Mouse (Mus musculus) midbrain, embryonic 14.5 days (tissue): ENCODE data around the gene B3galnt2. TPM values are rescaled to one million over a fixed set of nuclear protein-coding genes. Genes with fewer than 3 reads are reported as not detected.
"Not testable (repeated sequence)": the region's sequence is repeated elsewhere in the genome, so short reads cannot be mapped to it uniquely, and the experiment has no call there.

Experiments used
- ATAC-seq: fragments of 200-750 bp; cut with Nextera tagmentation; 2 replicates; pipeline ENCODE4 v1.8.0; 2017; ENCODE audit warnings: moderate number of reproducible peaks, moderate library complexity; ENCODE audit not compliant: low FRiP score, low TSS enrichment
- DNase-seq: peaks from one replicate; pipeline ENCODE4 v3.0.0-alpha.2; 2015
- H3K27ac ChIP-seq: fragments of 300-500 bp; sonication (generic); replicated peaks from 2 replicates; pipeline ENCODE4 v1.5.1; 2014; ENCODE audit warnings: mild to moderate bottlenecking, low read depth, low read length, moderate library complexity
- H3K27me3 ChIP-seq: fragments of 300-500 bp; sonication (generic); 2 replicates; pipeline ENCODE4 v1.6.1; 2014; ENCODE audit warnings: low read length, control low read depth, mixed read lengths; ENCODE audit not compliant: control insufficient read depth, insufficient read depth
- H3K36me3 ChIP-seq: fragments of 300-500 bp; sonication (generic); 2 replicates; pipeline ENCODE4 v1.6.1; 2014; ENCODE audit warnings: low read length, control low read depth; ENCODE audit not compliant: control insufficient read depth, insufficient read depth
- H3K4me1 ChIP-seq: fragments of 300-500 bp; sonication (generic); 2 replicates; pipeline ENCODE4 v1.6.1; 2014; ENCODE audit warnings: mild to moderate bottlenecking, antibody characterized with exemption, low read length, control low read depth; ENCODE audit not compliant: control insufficient read depth, insufficient read depth
- H3K4me2 ChIP-seq: fragments of 300-500 bp; sonication (generic); 2 replicates; pipeline ENCODE4 v1.6.1; 2014; ENCODE audit warnings: mild to moderate bottlenecking, low read length, moderate library complexity
- H3K4me3 ChIP-seq: fragments of 300-500 bp; sonication (generic); replicated peaks from 2 replicates; pipeline ENCODE4 v1.5.1; 2014; ENCODE audit warnings: low read depth, low read length
- H3K9ac ChIP-seq: fragments of 300-500 bp; sonication (generic); replicated peaks from 2 replicates; pipeline ENCODE4 v1.6.1; 2014; ENCODE audit warnings: mild to moderate bottlenecking, low read length, moderate library complexity
- H3K9me3 ChIP-seq: fragments of 300-500 bp; sonication (generic); 2 replicates; pipeline ENCODE4 v1.6.1; 2016; ENCODE audit warnings: low read length, control low read depth, mixed read lengths; ENCODE audit not compliant: control insufficient read depth
- WGBS: fragments of 180-500 bp; shearing (Covaris S2); extraction: QIAGEN DNeasy Blood & Tissue Kit; methylation state at CpG from one replicate; pipeline ENCODE4 v1.1.7; 2014; 5-methylcytosine and 5-hydroxymethylcytosine counted together
- polyA plus RNA-seq: library from polyadenylated mRNA; unstranded; fragments of >200 nt; fragmentation: Nextera tagmentation; extraction: Ambion mirVana; gene quantifications from 2 replicates; pipeline ENCODE4 v1.2.1, GENCODE M21; 2014

Gene B3galnt2
- polyA plus RNA-seq, 1 experiment from 2014 or later, result 20.6 TPM

- 66% methylated on average over 19 of the region's 19 CpGs for WGBS
- Histone ChIP-seq H3K9me3 (no peaks in the 10 kb centered on the region), H3K27ac (no peak overlapping the region), H3K9ac (no peak overlapping the region), H3K4me2 (no peak overlapping the region), H3K36me3 (peaks cover 6% of the 10 kb centered on the region; the same call in 1 of the 2 replicates), H3K4me3 (no peak overlapping the region), H3K27me3 (no peaks in the 10 kb centered on the region), H3K4me1 (no peaks in the 10 kb centered on the region)
- DNase-seq, result no peak
- ATAC-seq, result no peak
Measured at GRCm38 (mm10) chr13:13965388-13965964, 11.2 kb downstream of the B3galnt2 start.

- DNase-seq (no peak), ATAC-seq (no peak)
- no peaks in the 10 kb centered on the region for H3K9me3 ChIP-seq
- H3K36me3 ChIP-seq, result peaks cover 7% of the 10 kb centered on the region; the same call in 1 of the 2 replicates
- no peaks in the 10 kb centered on the region for H3K4me1 ChIP-seq
- 94% methylated on average over 4 of the region's 4 CpGs for WGBS
- H3K4me2 ChIP-seq, result no peak overlapping the region
- no peaks in the 10 kb centered on the region for H3K27me3 ChIP-seq
- H3K4me3 ChIP-seq, result no peak overlapping the region
- H3K27ac ChIP-seq, result no peak overlapping the region
- H3K9ac ChIP-seq, result no peak overlapping the region
Measured at GRCm38 (mm10) chr13:13966172-13966571, 11.9 kb downstream of the B3galnt2 start.

DNA sequence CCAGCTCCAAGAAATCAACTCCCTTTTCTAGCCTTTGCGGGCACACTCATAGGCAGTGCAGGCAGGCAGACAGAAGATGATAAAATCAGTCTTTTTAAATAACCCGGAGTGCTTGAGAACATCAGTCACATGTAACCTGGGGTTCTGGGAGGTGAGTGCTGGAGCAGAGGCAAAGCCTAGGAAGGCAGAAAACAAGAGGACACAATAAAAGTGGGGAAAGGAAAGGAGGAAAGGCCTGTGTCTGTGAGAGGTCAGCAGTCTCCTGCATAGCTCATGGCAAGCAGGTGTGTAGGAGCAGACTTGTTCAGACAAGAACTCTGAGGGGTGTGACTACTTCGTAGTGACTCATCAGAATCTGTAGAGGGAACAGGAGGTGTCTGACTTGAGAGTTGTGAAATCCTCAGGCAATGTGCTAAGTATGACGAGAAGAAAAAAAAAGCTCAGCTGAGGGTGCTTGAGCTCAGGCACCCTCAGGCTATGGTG is 14.4 kb downstream of the B3galnt2 start:
- Histone ChIP-seq H3K9me3 (no peaks in the 10 kb centered on the region), H3K27me3 (no peaks in the 10 kb centered on the region), H3K4me2 (no peak overlapping the region), H3K4me3 (no peak overlapping the region), H3K4me1 (no peaks in the 10 kb centered on the region), H3K36me3 (peaks cover 10% of the 10 kb centered on the region; the same call in 1 of the 2 replicates), H3K27ac (no peak overlapping the region), H3K9ac (no peak overlapping the region)
- no peak for ATAC-seq
- 89% methylated on average over 4 of the region's 4 CpGs for WGBS
- no peak for DNase-seq

DNA sequence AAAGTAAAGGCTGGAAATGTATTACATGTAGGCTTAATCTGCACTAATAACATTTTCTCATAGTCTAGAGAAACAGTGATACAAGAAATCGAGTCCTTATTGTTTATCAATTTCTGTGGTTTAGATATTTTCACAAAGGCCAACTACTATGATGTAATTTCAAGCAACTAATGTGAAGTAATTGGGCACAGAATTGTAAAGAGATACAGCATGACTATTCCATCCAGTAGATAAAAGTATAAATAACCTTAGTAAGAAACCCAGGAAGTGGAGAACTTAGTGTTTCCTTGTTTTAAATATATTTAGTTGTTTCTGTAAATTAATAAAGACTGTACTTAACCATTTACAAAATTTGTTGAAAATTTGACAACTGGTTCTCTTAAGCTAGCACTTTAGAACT is 15.5 kb downstream of the B3galnt2 start:
- Histone ChIP-seq H3K9ac (no peak overlapping the region), H3K4me2 (no peak overlapping the region), H3K27me3 (no peaks in the 10 kb centered on the region), H3K4me1 (no peaks in the 10 kb centered on the region), H3K4me3 (no peak overlapping the region), H3K27ac (no peak overlapping the region), H3K36me3 (peaks cover 10% of the 10 kb centered on the region; the same call in 1 of the 2 replicates), H3K9me3 (no peaks in the 10 kb centered on the region)
- DNase-seq (no peak), ATAC-seq (no peak)
- 96% methylated on average over 1 of the region's 1 CpGs for whole genome bisulfite sequencing

DNA sequence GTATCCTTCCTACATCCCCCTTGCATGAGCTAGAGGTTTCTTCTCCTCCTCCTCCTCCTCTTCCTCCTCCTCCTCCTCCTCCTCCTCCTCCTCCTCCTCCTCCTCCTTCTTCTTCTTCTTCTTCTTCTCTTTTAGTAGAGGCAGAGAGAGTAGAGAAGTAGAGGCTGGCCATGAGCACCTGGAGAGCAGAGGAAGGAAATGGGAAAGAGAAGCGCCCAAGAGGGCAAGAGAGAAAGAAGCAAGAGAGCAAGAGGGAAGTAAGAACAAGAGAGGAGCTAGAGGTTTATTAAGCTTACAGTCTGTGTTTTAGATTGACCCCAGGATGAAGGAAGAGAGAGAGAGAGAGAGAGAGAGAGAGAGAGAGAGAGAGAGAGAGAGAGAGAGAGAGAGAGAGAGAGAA is 27.6 kb downstream of the B3galnt2 start:
- 93% methylated on average over 1 of the region's 1 CpGs for WGBS
- H3K9ac ChIP-seq, H3K27me3 ChIP-seq, DNase-seq, H3K4me1 ChIP-seq, H3K4me2 ChIP-seq, H3K27ac ChIP-seq, H3K9me3 ChIP-seq, H3K36me3 ChIP-seq, H3K4me3 ChIP-seq, ATAC-seq: not testable (repeated sequence)

- Histone ChIP-seq H3K27me3 (no peaks in the 10 kb centered on the region), H3K9me3 (no peaks in the 10 kb centered on the region), H3K4me2 (no peak overlapping the region), H3K27ac (no peak overlapping the region), H3K36me3 (peaks cover 7% of the 10 kb centered on the region; the same call in 1 of the 2 replicates), H3K4me1 (0 out of 2 replicates have a peak, but pooled peaks cover 4% of the 10 kb centered on the region), H3K9ac (no peak overlapping the region), H3K4me3 (no peak overlapping the region)
- 94% methylated on average over 6 of the region's 6 CpGs for WGBS
- no peak for ATAC-seq
- DNase-seq, result no peak
Measured at GRCm38 (mm10) chr13:13983523-13983922, 29.3 kb downstream of the B3galnt2 start.

- 88% methylated on average over 2 of the region's 2 CpGs for WGBS
- H3K4me3 ChIP-seq, result no peak overlapping the region
- H3K9ac ChIP-seq, result no peak overlapping the region
- no peak overlapping the region for H3K4me2 ChIP-seq
- ATAC-seq, result no peak
- no peaks in the 10 kb centered on the region for H3K27me3 ChIP-seq
- no peaks in the 10 kb centered on the region for H3K9me3 ChIP-seq
- no peak overlapping the region for H3K27ac ChIP-seq
- no peak for DNase-seq
- H3K4me1 ChIP-seq, result no peaks in the 10 kb centered on the region
- peaks cover 49% of the 10 kb centered on the region for H3K36me3 ChIP-seq
Measured at GRCm38 (mm10) chr13:13989135-13989534, 34.9 kb downstream of the B3galnt2 start.

DNA sequence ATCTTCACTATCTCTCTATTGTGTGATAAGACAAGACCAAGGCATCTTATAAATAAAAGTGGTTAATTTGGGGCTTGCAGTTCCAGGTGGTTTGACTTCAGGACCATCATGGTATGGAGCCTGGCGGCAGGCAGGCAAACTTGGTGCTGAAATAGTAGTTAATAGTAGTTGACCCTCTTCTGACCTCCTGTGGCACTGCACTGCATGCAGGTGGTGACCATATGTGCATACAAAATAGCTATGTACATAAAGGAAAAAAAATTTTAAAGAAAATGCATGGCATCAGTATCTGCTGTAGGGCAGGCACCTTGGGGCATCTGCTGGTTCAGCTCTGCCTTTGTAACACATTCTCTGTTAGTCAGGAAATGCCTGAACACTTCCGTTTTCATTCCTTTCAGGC is 36.1 kb downstream of the B3galnt2 start:
- Histone ChIP-seq H3K9ac (no peak overlapping the region), H3K27me3 (no peaks in the 10 kb centered on the region), H3K4me3 (no peak overlapping the region), H3K4me1 (no peaks in the 10 kb centered on the region), H3K4me2 (no peak overlapping the region), H3K27ac (no peak overlapping the region), H3K36me3 (peaks cover 61% of the 10 kb centered on the region), H3K9me3 (no peaks in the 10 kb centered on the region)
- no peak for ATAC-seq
- no peak for DNase-seq
- WGBS, result 84% methylated on average over 2 of the region's 2 CpGs

DNA sequence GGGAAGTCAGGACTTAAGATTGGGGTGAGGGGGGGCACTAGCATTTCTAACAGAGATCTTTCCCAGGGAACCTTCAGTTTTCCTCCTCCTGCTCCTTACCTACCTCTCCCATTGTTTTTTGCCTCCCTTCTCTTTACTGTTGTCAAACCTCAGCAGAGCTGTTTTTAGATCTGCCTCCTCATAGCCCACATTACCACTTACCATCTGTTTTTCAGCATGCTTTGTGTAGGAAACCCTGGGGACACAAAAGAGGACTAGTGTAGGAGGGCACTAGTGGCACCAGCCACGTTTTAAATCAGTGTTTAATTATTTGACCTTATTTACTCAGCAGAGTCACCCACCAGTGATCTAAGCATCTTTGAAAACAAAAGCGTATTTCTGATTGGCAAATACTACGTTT is 38.8 kb downstream of the B3galnt2 start:
- no peaks in the 10 kb centered on the region for H3K4me1 ChIP-seq
- H3K4me3 ChIP-seq, result no peak overlapping the region
- H3K9me3 ChIP-seq, result no peaks in the 10 kb centered on the region
- H3K27ac ChIP-seq, result no peak overlapping the region
- ATAC-seq (no peak), DNase-seq (no peak)
- no peaks in the 10 kb centered on the region for H3K27me3 ChIP-seq
- H3K9ac ChIP-seq, result no peak overlapping the region
- no peak overlapping the region for H3K4me2 ChIP-seq
- WGBS, result 76% methylated on average over 3 of the region's 3 CpGs
- peaks cover 80% of the 10 kb centered on the region for H3K36me3 ChIP-seq
